ENCODE assay signal across 10 mouse cellular contexts in genomic region chr2:70562981-70563671, GRCm38 (mm10). TPM values are rescaled to one million over a fixed set of nuclear protein-coding genes. Genes with fewer than 3 reads are reported as not detected.
DNase-seq lines count a peak whose midpoint lies in the region; ATAC-seq and TF ChIP-seq lines count a peak whose summit lies in the region.
"Had no signal": no experiment of that assay in that cellular context is flagged by ENCODE, and none has a peak within 500 bp of the region (broad histone marks: within the 10 kb centered on the region; RNA-seq: fewer than 3 reads in every experiment).

No protein-coding gene starts in this region.

- ATAC-seq in heart, embryonic 11.5 days (replicated peaks; ENCODE audit: insufficient number of reproducible peaks, low FRiP score, low TSS enrichment), result no peak
- ATAC-seq in embryonic facial prominence, embryonic 14.5 days (ENCODE audit: low read depth), result no peak
- no peak for ATAC-seq in limb, embryonic 13.5 days (ENCODE audit: low FRiP score, low read depth)

- H3K36me3 ChIP-seq in heart, embryonic 11.5 days (ENCODE audit: control insufficient read depth, insufficient read depth, low read length), result no peaks in the 10 kb centered on the region
- no peaks in the 10 kb centered on the region for H3K36me3 ChIP-seq in embryonic facial prominence, embryonic 14.5 days (ENCODE audit: control insufficient read depth, insufficient read depth, low read length)
- no peaks in the 10 kb centered on the region for H3K36me3 ChIP-seq in limb, embryonic 13.5 days
- H3K36me3 ChIP-seq in thymus, adult 2 months (ENCODE audit: control insufficient read depth, insufficient read depth, low read length), result no peaks in the 10 kb centered on the region

- H3K4me2 ChIP-seq in heart, embryonic 11.5 days, result peak overlapping the region; percentile 63
- H3K4me2 ChIP-seq in embryonic facial prominence, embryonic 14.5 days (ENCODE audit: low read depth, low read length), result peak overlapping the region; percentile 54
- H3K4me2 ChIP-seq in limb, embryonic 13.5 days (replicated peaks), result peak overlapping the region; percentile 57

- no peaks in the 10 kb centered on the region for H3K9me3 ChIP-seq in heart, embryonic 11.5 days (replicated peaks; ENCODE audit: control insufficient read depth, low read length)
- H3K9me3 ChIP-seq in embryonic facial prominence, embryonic 14.5 days (ENCODE audit: control insufficient read depth, low read length), result no peaks in the 10 kb centered on the region
- H3K9me3 ChIP-seq in limb, embryonic 13.5 days, result no peaks in the 10 kb centered on the region

- H3K4me3 ChIP-seq in heart, embryonic 11.5 days (ENCODE audit: low read depth, low read length), result peak overlapping the region; percentile 25
- peak overlapping the region; percentile 35 for H3K4me3 ChIP-seq in embryonic facial prominence, embryonic 14.5 days (ENCODE audit: low read depth, low read length)
- H3K4me3 ChIP-seq in limb, embryonic 13.5 days, result peak overlapping the region; percentile 32
- no peak overlapping the region for H3K4me3 ChIP-seq in thymus, adult 2 months (ENCODE audit: control insufficient read depth, insufficient read depth, low read length)

- H3K27ac ChIP-seq in heart, embryonic 11.5 days (ENCODE audit: low read depth, low read length), result no peak overlapping the region
- no peak overlapping the region for H3K27ac ChIP-seq in embryonic facial prominence, embryonic 14.5 days (replicated peaks; ENCODE audit: low read depth, low read length)
- H3K27ac ChIP-seq in limb, embryonic 13.5 days, result no peak overlapping the region
- no peak overlapping the region for H3K27ac ChIP-seq in thymus, adult 2 months (ENCODE audit: control insufficient read depth, insufficient read depth, low read length)
- H3K27ac ChIP-seq: macrophage had no signal

- under 1% methylated on average over 40 of the region's 40 CpGs for WGBS in heart, embryonic 11.5 days (ENCODE audit: insufficient replicate concordance)
- under 1% methylated on average over 30 of the region's 40 CpGs for WGBS in embryonic facial prominence, embryonic 14.5 days
- WGBS in limb, embryonic 13.5 days, result under 1% methylated on average over 40 of the region's 40 CpGs
- WGBS in thymus, adult 2 months, result 8% methylated on average over 40 of the region's 40 CpGs

- TF ChIP-seq CTCF in thymus, adult 2 months (IDR thresholded peaks at IDR 0.05; ENCODE audit: borderline replicate concordance, control insufficient read depth, extremely low read depth, insufficient read depth, low read length, poor library complexity), result no peak

- DNase-seq in heart, postnatal 10 days, result no peak
- DNase-seq in B cell, adult 2 months, result peak; percentile 50 to 54
- no peak for DNase-seq in embryonic facial prominence, embryonic 14.5 days (ENCODE audit: low spot score)
- no peak for DNase-seq in testis, postnatal 14 days (ENCODE audit: low spot score)
- DNase-seq in thymus, adult 2 months, result no peak
- no peak for DNase-seq in layer of hippocampus, adult 9-11 months

- peaks cover 95% of the 10 kb centered on the region for H3K27me3 ChIP-seq in heart, embryonic 11.5 days (ENCODE audit: control insufficient read depth, insufficient read depth, low read length)
- peaks cover 96% of the 10 kb centered on the region for H3K27me3 ChIP-seq in embryonic facial prominence, embryonic 14.5 days (replicated peaks; ENCODE audit: control insufficient read depth, insufficient read depth, low read length)
- H3K27me3 ChIP-seq in limb, embryonic 13.5 days, result peaks cover 97% of the 10 kb centered on the region
- peaks cover 29% of the 10 kb centered on the region for H3K27me3 ChIP-seq in thymus, adult 2 months (ENCODE audit: control insufficient read depth, insufficient read depth, low read length)

- H3K9ac ChIP-seq in heart, embryonic 11.5 days (ENCODE audit: low read depth, low read length), result no peak overlapping the region
- H3K9ac ChIP-seq in embryonic facial prominence, embryonic 14.5 days (ENCODE audit: low read depth, low read length), result peak overlapping the region; percentile 30; the same call in 1 of the 2 replicates
- H3K9ac ChIP-seq in limb, embryonic 13.5 days, result no peak overlapping the region

- no peak for TF ChIP-seq POLR2A in thymus, adult 2 months (IDR thresholded peaks at IDR 0.05; ENCODE audit: control insufficient read depth, extremely low read depth, insufficient read depth, low read length, poor library complexity)

- peaks cover 34% of the 10 kb centered on the region for H3K4me1 ChIP-seq in heart, embryonic 11.5 days (ENCODE audit: control insufficient read depth, insufficient read depth, low read length)
- peaks cover 21% of the 10 kb centered on the region for H3K4me1 ChIP-seq in embryonic facial prominence, embryonic 14.5 days (ENCODE audit: control insufficient read depth, insufficient read depth, low read length)
- peaks cover 54% of the 10 kb centered on the region for H3K4me1 ChIP-seq in limb, embryonic 13.5 days
- peaks cover 1% of the 10 kb centered on the region; the same call in 1 of the 2 replicates for H3K4me1 ChIP-seq in thymus, adult 2 months (replicated peaks; ENCODE audit: control insufficient read depth, insufficient read depth, low read length)

- intact Hi-C loops in heart, postnatal 10 days (cut with DNase I), result no loop called here

RNA-seq across cellular contexts. Expression of gene Gad1, which starts 10.3 kb away (rescaled TPM):
- 0.57 and 0.99 TPM in 2 replicates for polyA plus RNA-seq in heart, embryonic 11.5 days (2014; fragmentation: Nextera tagmentation; extraction: Ambion mirVana)
- total RNA-seq in heart, postnatal 10 days (2021), result under 1 TPM; 0.47 to 0.67 TPM
- polyA plus RNA-seq in embryonic facial prominence, embryonic 14.5 days (2014; fragmentation: Nextera tagmentation; extraction: Ambion mirVana), result 0.08 and 0.31 TPM in 2 replicates
- polyA plus RNA-seq in limb, embryonic 13.5 days (2015; fragmentation: Nextera tagmentation; extraction: Ambion mirVana), result 0.45 and 0.46 TPM in 2 replicates
- polyA plus RNA-seq in thymus, adult 2 months (2012; rRNA removed), result 1.1 and 2.9 TPM in 2 replicates
- total RNA-seq: hematopoietic stem cell, adult 5-6 weeks had no signal
- polyA plus RNA-seq: macrophage had no signal

RNA-seq across cellular contexts. Expression of gene Erich2, which starts 54.5 kb away (rescaled TPM):
- polyA plus RNA-seq in heart, embryonic 11.5 days (2014; fragmentation: Nextera tagmentation; extraction: Ambion mirVana), result 0.31 and 1.0 TPM in 2 replicates
- total RNA-seq in heart, postnatal 10 days (2021), result not detected
- 4.2 and 6.1 TPM in 2 replicates for polyA plus RNA-seq in embryonic facial prominence, embryonic 14.5 days (2014; fragmentation: Nextera tagmentation; extraction: Ambion mirVana)
- 0.89 and 1.7 TPM in 2 replicates for polyA plus RNA-seq in limb, embryonic 13.5 days (2015; fragmentation: Nextera tagmentation; extraction: Ambion mirVana)
- 0.09 TPM in 1 of 2 replicates, not detected in the other for polyA plus RNA-seq in thymus, adult 2 months (2012; rRNA removed)
- polyA plus RNA-seq: macrophage had no signal

Comparison
In these comparisons a context has a peak if more than half of its experiments do, and no peak if none do; other contexts are left out.
1. DNase-seq: peak in B cell, adult 2 months (2 of 2); none in heart, postnatal 10 days (0 of 2), embryonic facial prominence, embryonic 14.5 days (single experiment), testis, postnatal 14 days (single experiment), thymus, adult 2 months (single experiment) and layer of hippocampus, adult 9-11 months (single experiment).
2. Peak in every context shown above with its lines, with median percentiles within 50 percentile points of each other: H3K4me2 ChIP-seq.